Mouse (Mus musculus) limb, embryonic 11.5 days (tissue): ENCODE measurements around the gene Endov. TPM values are rescaled to one million over a fixed set of nuclear protein-coding genes. Genes with fewer than 3 reads are reported as not detected.

Source experiments
- ATAC-seq: fragments of 200-750 bp; cut with Nextera tagmentation; 2 replicates; pipeline ENCODE4 v1.8.0; 2017; ENCODE audit warnings: low read depth; ENCODE audit not compliant: insufficient number of reproducible peaks, low FRiP score, low TSS enrichment
- DNase-seq: peaks from one replicate; pipeline ENCODE4 v3.0.0-alpha.2; 2015; ENCODE audit warnings: low spot score
- H3K27ac ChIP-seq: fragments of 300-500 bp; sonication (generic); replicated peaks from 2 replicates; pipeline ENCODE4 v1.5.1; 2014; ENCODE audit warnings: low read depth, mild to moderate bottlenecking, low read length
- H3K27me3 ChIP-seq: fragments of 300-500 bp; sonication (generic); 2 replicates; pipeline ENCODE4 v1.6.1; 2014; ENCODE audit warnings: mild to moderate bottlenecking, low read length, mixed read lengths; ENCODE audit not compliant: control insufficient read depth, insufficient read depth
- H3K36me3 ChIP-seq: fragments of 300-500 bp; sonication (generic); 2 replicates; pipeline ENCODE4 v1.6.1; 2014; ENCODE audit warnings: mild to moderate bottlenecking, low read length, moderate library complexity, mixed read lengths; ENCODE audit not compliant: control insufficient read depth, insufficient read depth
- H3K4me1 ChIP-seq: fragments of 300-500 bp; sonication (generic); 2 replicates; pipeline ENCODE4 v1.6.1; 2014; ENCODE audit warnings: low read length, mixed read lengths; ENCODE audit not compliant: control insufficient read depth, insufficient read depth
- H3K4me2 ChIP-seq: fragments of 300-500 bp; sonication (generic); 2 replicates; pipeline ENCODE4 v1.6.1; 2014; ENCODE audit warnings: low read depth, mild to moderate bottlenecking, moderate library complexity; ENCODE audit not compliant: severe bottlenecking
- H3K4me3 ChIP-seq: fragments of 300-500 bp; sonication (generic); 2 replicates; pipeline ENCODE4 v1.5.1; 2014; ENCODE audit warnings: low read depth, low read length
- H3K9ac ChIP-seq: fragments of 300-500 bp; sonication (generic); 2 replicates; pipeline ENCODE4 v1.6.1; 2014; ENCODE audit warnings: mild to moderate bottlenecking, low read length
- H3K9me3 ChIP-seq: fragments of 300-500 bp; sonication (generic); 2 replicates; pipeline ENCODE4 v1.6.1; 2016; ENCODE audit warnings: low read length; ENCODE audit not compliant: control insufficient read depth
- WGBS: fragments of 180-500 bp; shearing (Covaris S2); extraction: QIAGEN DNeasy Blood & Tissue Kit; methylation state at CpG from one replicate; pipeline ENCODE4 v1.1.7; 2014; 5-methylcytosine and 5-hydroxymethylcytosine counted together
- polyA plus RNA-seq: library from polyadenylated mRNA; unstranded; fragments of >200 nt; fragmentation: Nextera tagmentation; extraction: Ambion mirVana; gene quantifications from 2 replicates; pipeline ENCODE4 v1.2.1, GENCODE M21; 2014

The Endov gene
- polyA plus RNA-seq, 1 experiment from 2014 or later: 17.8 TPM

GRCm38 (mm10) chr11:119513038-119513659 is 22.0 kb downstream of the Endov start:
- no peak overlapping the region for H3K27ac ChIP-seq
- no peak overlapping the region for H3K4me2 ChIP-seq
- H3K36me3 ChIP-seq: peaks cover 1% of the 10 kb centered on the region; the same call in 1 of the 2 replicates
- H3K4me3 ChIP-seq: no peak overlapping the region
- H3K4me1 ChIP-seq: peaks cover 16% of the 10 kb centered on the region
- H3K9ac ChIP-seq: no peak overlapping the region
- 50% methylated on average over 9 of the region's 9 CpGs for WGBS
- ATAC-seq (no peak), DNase-seq (no peak)
- H3K9me3 ChIP-seq: no peaks in the 10 kb centered on the region
- H3K27me3 ChIP-seq: peaks cover 9% of the 10 kb centered on the region; the same call in 1 of the 2 replicates

GRCm38 (mm10) chr11:119514108-119514860 is 23.1 kb downstream of the Endov start:
- H3K4me3 ChIP-seq: peak overlapping the region; percentile 15; the same call in 1 of the 2 replicates
- peaks cover 9% of the 10 kb centered on the region; the same call in 1 of the 2 replicates for H3K27me3 ChIP-seq
- WGBS: 50% methylated on average over 16 of the region's 16 CpGs
- no peaks in the 10 kb centered on the region for H3K9me3 ChIP-seq
- ATAC-seq: no peak
- no peak overlapping the region for H3K9ac ChIP-seq
- peak overlapping the region; percentile 53 for H3K4me2 ChIP-seq
- peaks cover 16% of the 10 kb centered on the region for H3K4me1 ChIP-seq
- H3K27ac ChIP-seq: no peak overlapping the region
- DNase-seq: no peak
- no peaks in the 10 kb centered on the region for H3K36me3 ChIP-seq

- WGBS: 2% methylated on average over 21 of the region's 21 CpGs
- DNase-seq: peak; percentile 74
- Histone ChIP-seq H3K27ac (no peak overlapping the region), H3K4me1 (peaks cover 16% of the 10 kb centered on the region), H3K9me3 (no peaks in the 10 kb centered on the region), H3K9ac (peak overlapping the region; percentile 37; the same call in 1 of the 2 replicates), H3K4me3 (peak overlapping the region; percentile 15; the same call in 1 of the 2 replicates), H3K4me2 (peak overlapping the region; percentile 53), H3K36me3 (no peaks in the 10 kb centered on the region), H3K27me3 (peaks cover 9% of the 10 kb centered on the region; the same call in 1 of the 2 replicates)
- no peak for ATAC-seq
Measured at GRCm38 (mm10) chr11:119514967-119515636, 24.0 kb downstream of the Endov start.

- H3K27me3 ChIP-seq: peaks cover 9% of the 10 kb centered on the region; the same call in 1 of the 2 replicates
- ATAC-seq (no peak), DNase-seq (no peak)
- no peak overlapping the region for H3K4me2 ChIP-seq
- no peak overlapping the region for H3K4me3 ChIP-seq
- H3K27ac ChIP-seq: no peak overlapping the region
- 77% methylated on average over 16 of the region's 16 CpGs for WGBS
- peaks cover 16% of the 10 kb centered on the region for H3K4me1 ChIP-seq
- H3K9ac ChIP-seq: no peak overlapping the region
- no peaks in the 10 kb centered on the region for H3K36me3 ChIP-seq
- no peaks in the 10 kb centered on the region for H3K9me3 ChIP-seq
Measured at GRCm38 (mm10) chr11:119515823-119516676, 24.9 kb downstream of the Endov start.

GRCm38 (mm10) chr11:119516677-119517361 is 25.7 kb downstream of the Endov start:
- Histone ChIP-seq H3K36me3 (no peaks in the 10 kb centered on the region), H3K4me2 (no peak overlapping the region), H3K4me1 (peaks cover 16% of the 10 kb centered on the region), H3K4me3 (no peak overlapping the region), H3K27me3 (peaks cover 9% of the 10 kb centered on the region; the same call in 1 of the 2 replicates), H3K9me3 (no peaks in the 10 kb centered on the region), H3K9ac (no peak overlapping the region), H3K27ac (no peak overlapping the region)
- DNase-seq: no peak
- ATAC-seq: no peak
- 69% methylated on average over 12 of the region's 12 CpGs for WGBS

GRCm38 (mm10) chr11:119519387-119519786 is 28.2 kb downstream of the Endov start:
- no peak for DNase-seq
- peaks cover 13% of the 10 kb centered on the region for H3K4me1 ChIP-seq
- no peak overlapping the region for H3K4me2 ChIP-seq
- WGBS: 97% methylated on average over 1 of the region's 1 CpGs
- no peaks in the 10 kb centered on the region for H3K36me3 ChIP-seq
- H3K9ac ChIP-seq: no peak overlapping the region
- no peak for ATAC-seq
- peaks cover 6% of the 10 kb centered on the region; the same call in 1 of the 2 replicates for H3K27me3 ChIP-seq
- no peak overlapping the region for H3K27ac ChIP-seq
- no peak overlapping the region for H3K4me3 ChIP-seq
- no peaks in the 10 kb centered on the region for H3K9me3 ChIP-seq

GRCm38 (mm10) chr11:119520005-119520712 is 29.0 kb downstream of the Endov start:
- no peak for DNase-seq
- Histone ChIP-seq H3K9ac (no peak overlapping the region), H3K9me3 (no peaks in the 10 kb centered on the region), H3K4me1 (peaks cover 5% of the 10 kb centered on the region; the same call in 1 of the 2 replicates), H3K27ac (no peak overlapping the region), H3K4me2 (no peak overlapping the region), H3K4me3 (no peak overlapping the region), H3K36me3 (no peaks in the 10 kb centered on the region), H3K27me3 (peaks cover 5% of the 10 kb centered on the region; the same call in 1 of the 2 replicates)
- ATAC-seq: no peak
- 68% methylated on average over 5 of the region's 5 CpGs for WGBS
